Mouse (Mus musculus): ENCODE data around the gene Cenpm. TPM values are rescaled to one million over a fixed set of nuclear protein-coding genes. Genes with fewer than 3 reads are reported as not detected.
"Not testable (repeated sequence)": the region's sequence is repeated elsewhere in the genome, so short reads cannot be mapped to it uniquely, and the experiment has no call there.

Gene Cenpm
- polyA plus RNA-seq, 1 experiment from 2014 or later = 60.9 TPM

GRCm38 (mm10) chr15:82271201-82271600, 26.7 kb upstream of the Cenpm start:
- ATAC-seq (ENCODE audit: insufficient number of reproducible peaks, low FRiP score, low TSS enrichment, low read depth) = peak; percentile 58
- Histone ChIP-seq H3K9me3 (replicated peaks) (no peaks in the 10 kb centered on the region), H3K9ac (no peak overlapping the region), H3K4me2 (replicated peaks) (no peak overlapping the region), H3K27me3 (peaks cover 38% of the 10 kb centered on the region), H3K27ac (replicated peaks) (no peak overlapping the region), H3K4me1 (peaks cover 15% of the 10 kb centered on the region), H3K4me3 (replicated peaks) (no peak overlapping the region), H3K36me3 (no peaks in the 10 kb centered on the region)
- 7% methylated on average over 5 of the region's 5 CpGs for WGBS

GRCm38 (mm10) chr15:82268783-82269182, 24.2 kb upstream of the Cenpm start:
- H3K4me3 ChIP-seq (replicated peaks) = no peak overlapping the region
- no peaks in the 10 kb centered on the region for H3K9me3 ChIP-seq (replicated peaks)
- H3K4me2 ChIP-seq (replicated peaks) = no peak overlapping the region
- peaks cover 21% of the 10 kb centered on the region for H3K27me3 ChIP-seq
- no peak overlapping the region for H3K9ac ChIP-seq
- no peak for ATAC-seq (ENCODE audit: insufficient number of reproducible peaks, low FRiP score, low TSS enrichment, low read depth)
- WGBS = 80% methylated on average over 9 of the region's 9 CpGs
- H3K36me3 ChIP-seq = no peaks in the 10 kb centered on the region
- peaks cover 4% of the 10 kb centered on the region; the same call in 1 of the 2 replicates for H3K4me1 ChIP-seq
- no peak overlapping the region for H3K27ac ChIP-seq (replicated peaks)

- peaks cover 15% of the 10 kb centered on the region for H3K27me3 ChIP-seq
- H3K4me3 ChIP-seq (replicated peaks) = no peak overlapping the region
- H3K4me1 ChIP-seq = peaks cover 4% of the 10 kb centered on the region; the same call in 1 of the 2 replicates
- no peak overlapping the region for H3K9ac ChIP-seq
- H3K36me3 ChIP-seq = no peaks in the 10 kb centered on the region
- no peak overlapping the region for H3K4me2 ChIP-seq (replicated peaks)
- 24% methylated on average over 3 of the region's 3 CpGs for WGBS
- no peak for ATAC-seq (ENCODE audit: insufficient number of reproducible peaks, low FRiP score, low TSS enrichment, low read depth)
- no peaks in the 10 kb centered on the region for H3K9me3 ChIP-seq (replicated peaks)
- H3K27ac ChIP-seq (replicated peaks) = no peak overlapping the region
These were observed 23.6 kb upstream of the Cenpm start for GRCm38 (mm10) chr15:82268185-82268584.

- H3K4me2 ChIP-seq (replicated peaks) = no peak overlapping the region
- H3K9me3 ChIP-seq (replicated peaks) = no peaks in the 10 kb centered on the region
- no peak overlapping the region for H3K27ac ChIP-seq (replicated peaks)
- H3K27me3 ChIP-seq = 0 out of 2 replicates have a peak, but pooled peaks cover 1% of the 10 kb centered on the region
- no peak for ATAC-seq (ENCODE audit: insufficient number of reproducible peaks, low FRiP score, low TSS enrichment, low read depth)
- H3K36me3 ChIP-seq = no peaks in the 10 kb centered on the region
- H3K9ac ChIP-seq = no peak overlapping the region
- H3K4me3 ChIP-seq (replicated peaks) = no peak overlapping the region
- H3K4me1 ChIP-seq = peaks cover 4% of the 10 kb centered on the region; the same call in 1 of the 2 replicates
- WGBS = 13% methylated on average over 6 of the region's 6 CpGs
These were observed 21.8 kb upstream of the Cenpm start for GRCm38 (mm10) chr15:82266356-82266755.

- WGBS = 12% methylated on average over 16 of the region's 16 CpGs
These were observed 15.0 kb upstream of the Cenpm start for GRCm38 (mm10) chr15:82259510-82259909.

GRCm38 (mm10) chr15:82255944-82256383, 11.4 kb upstream of the Cenpm start:
- Histone ChIP-seq H3K27ac (replicated peaks) (no peak overlapping the region), H3K4me2 (replicated peaks) (no peak overlapping the region), H3K4me1 (no peaks in the 10 kb centered on the region; the same call in 1 of the 2 replicates), H3K4me3 (replicated peaks) (no peak overlapping the region), H3K9me3 (replicated peaks) (no peaks in the 10 kb centered on the region), H3K36me3 (no peaks in the 10 kb centered on the region), H3K9ac (no peak overlapping the region), H3K27me3 (peaks cover 5% of the 10 kb centered on the region; the same call in 1 of the 2 replicates)
- ATAC-seq (ENCODE audit: insufficient number of reproducible peaks, low FRiP score, low TSS enrichment, low read depth) = no peak; the same call in 1 of the 2 replicates
- WGBS = 17% methylated on average over 10 of the region's 10 CpGs

More at GRCm38 (mm10) chr15:82259510-82259909, 15.0 kb upstream of the Cenpm start:
- Histone ChIP-seq H3K36me3 (no peaks in the 10 kb centered on the region), H3K27me3 (peaks cover 5% of the 10 kb centered on the region; the same call in 1 of the 2 replicates), H3K9ac (no peak overlapping the region), H3K27ac (replicated peaks) (no peak overlapping the region), H3K4me1 (peaks cover 2% of the 10 kb centered on the region; the same call in 1 of the 2 replicates), H3K4me3 (replicated peaks) (no peak overlapping the region), H3K9me3 (replicated peaks) (no peaks in the 10 kb centered on the region), H3K4me2 (replicated peaks) (no peak overlapping the region)
- ATAC-seq (ENCODE audit: insufficient number of reproducible peaks, low FRiP score, low TSS enrichment, low read depth) = no peak

GRCm38 (mm10) chr15:82255248-82255647, 10.7 kb upstream of the Cenpm start:
- H3K9me3 ChIP-seq (replicated peaks) = no peaks in the 10 kb centered on the region
- H3K27me3 ChIP-seq = peaks cover 5% of the 10 kb centered on the region; the same call in 1 of the 2 replicates
- ATAC-seq (ENCODE audit: insufficient number of reproducible peaks, low FRiP score, low TSS enrichment, low read depth) = no peak
- no peaks in the 10 kb centered on the region for H3K36me3 ChIP-seq
- no peaks in the 10 kb centered on the region; the same call in 1 of the 2 replicates for H3K4me1 ChIP-seq
- no peak overlapping the region for H3K4me3 ChIP-seq (replicated peaks)
- 40% methylated on average over 4 of the region's 4 CpGs for WGBS
- no peak overlapping the region for H3K27ac ChIP-seq (replicated peaks)
- no peak overlapping the region for H3K4me2 ChIP-seq (replicated peaks)
- H3K9ac ChIP-seq = no peak overlapping the region

GRCm38 (mm10) chr15:82252097-82252496, 7.5 kb upstream of the Cenpm start, which contains the start of gene 1500009C09Rik:
Gene 1500009C09Rik (plus strand): TSS chr15:82252397.
- Histone ChIP-seq H3K4me3 (replicated peaks) (no peak within 1 kb of the TSS), H3K9ac (no peak within 1 kb of the TSS), H3K4me2 (replicated peaks) (no peak within 1 kb of the TSS), H3K27ac (replicated peaks) (no peak within 1 kb of the TSS), H3K27me3 (no peaks in the 10 kb centered on the region), H3K4me1 (no peaks in the 10 kb centered on the region; the same call in 1 of the 2 replicates), H3K36me3 (no peaks in the 10 kb centered on the region), H3K9me3 (replicated peaks) (no peaks in the 10 kb centered on the region)
- WGBS = 86% methylated on average over 6 of the region's 6 CpGs
- no peak for ATAC-seq (ENCODE audit: insufficient number of reproducible peaks, low FRiP score, low TSS enrichment, low read depth)

GRCm38 (mm10) chr15:82251579-82251978, 7.0 kb upstream of the Cenpm start:
- 97% methylated on average over 3 of the region's 3 CpGs for WGBS

GRCm38 (mm10) chr15:82247131-82247776, 2.7 kb upstream of the Cenpm start:
- no peaks in the 10 kb centered on the region for H3K27me3 ChIP-seq
- WGBS = 63% methylated on average over 3 of the region's 3 CpGs
- H3K27ac ChIP-seq (replicated peaks) = no peak overlapping the region
- H3K4me3 ChIP-seq (replicated peaks) = no peak overlapping the region
- ATAC-seq (ENCODE audit: insufficient number of reproducible peaks, low FRiP score, low TSS enrichment, low read depth) = no peak
- peaks cover 14% of the 10 kb centered on the region; the same call in 1 of the 2 replicates for H3K4me1 ChIP-seq
- no peak overlapping the region for H3K4me2 ChIP-seq (replicated peaks)
- no peaks in the 10 kb centered on the region for H3K9me3 ChIP-seq (replicated peaks)
- H3K36me3 ChIP-seq = no peaks in the 10 kb centered on the region
- no peak overlapping the region for H3K9ac ChIP-seq

More at GRCm38 (mm10) chr15:82251579-82251978, 7.0 kb upstream of the Cenpm start:
- no peak overlapping the region for H3K27ac ChIP-seq (replicated peaks)
- no peaks in the 10 kb centered on the region for H3K36me3 ChIP-seq
- H3K27me3 ChIP-seq = no peaks in the 10 kb centered on the region
- H3K9me3 ChIP-seq (replicated peaks) = no peaks in the 10 kb centered on the region
- ATAC-seq (ENCODE audit: insufficient number of reproducible peaks, low FRiP score, low TSS enrichment, low read depth) = no peak
- no peaks in the 10 kb centered on the region; the same call in 1 of the 2 replicates for H3K4me1 ChIP-seq
- H3K4me3 ChIP-seq (replicated peaks) = no peak overlapping the region
- no peak overlapping the region for H3K4me2 ChIP-seq (replicated peaks)
- H3K9ac ChIP-seq = no peak overlapping the region

- H3K9me3 ChIP-seq (replicated peaks); H3K27me3 ChIP-seq; ATAC-seq (ENCODE audit: insufficient number of reproducible peaks, low FRiP score, low TSS enrichment, low read depth); H3K36me3 ChIP-seq: not testable (repeated sequence)
- Histone ChIP-seq H3K4me2 (replicated peaks) (peak overlapping the region; percentile 95), H3K9ac (peak overlapping the region; percentile 42), H3K4me3 (replicated peaks) (peak overlapping the region; percentile 85), H3K4me1 (peaks cover 14% of the 10 kb centered on the region; the same call in 1 of the 2 replicates), H3K27ac (replicated peaks) (peak overlapping the region; percentile 80)
- 21% methylated on average over 9 of the region's 9 CpGs for WGBS
These were observed 235 bp upstream of the Cenpm start for GRCm38 (mm10) chr15:82244805-82245161.

Data from embryonic facial prominence, embryonic 15.5 days (tissue).